Mouse (Mus musculus) G1E (cell line): ENCODE results near the gene Serpina3m.

Experiments used
- CTCF ChIP-seq: IDR thresholded peaks from 2 replicates; pipeline ENCODE4 v1.5.1; 2012; ENCODE audit warnings: low read depth, low read length, inconsistent platforms, mixed read lengths
- GATA1 ChIP-seq: IDR thresholded peaks from 2 replicates; pipeline ENCODE4 v1.6.1; 2012; ENCODE audit warnings: borderline replicate concordance, low read length, inconsistent platforms, mixed read lengths
- GATA2 ChIP-seq: IDR thresholded peaks from 2 replicates; pipeline ENCODE4 v1.6.1; 2012; ENCODE audit warnings: low read depth, low read length, inconsistent platforms, borderline replicate concordance
- POLR2AphosphoS5 ChIP-seq: IDR thresholded peaks from 2 replicates; pipeline ENCODE4 v1.6.1; 2012; ENCODE audit warnings: low read depth, low read length, inconsistent platforms; ENCODE audit not compliant: insufficient replicate concordance
- TAL1 ChIP-seq: conservative IDR thresholded peaks from 2 replicates; pipeline ENCODE4 v1.6.1; 2012; ENCODE audit warnings: low read depth, low read length, inconsistent platforms, mixed read lengths

GRCm38 (mm10) chr12:104418340-104419135, 80.3 kb downstream of the Serpina3m start:
- TF ChIP-seq CTCF (no peak; the same call in 1 of the 2 replicates), GATA1 (no peak), TAL1 (no peak), GATA2 (no peak), POLR2AphosphoS5 (no peak)
